Mouse (Mus musculus) olfactory bulb, adult 2 months (tissue): ENCODE data around the gene Mtrex. TPM values are rescaled to one million over a fixed set of nuclear protein-coding genes. Genes with fewer than 3 reads are reported as not detected.

Experiments used
- H3K27ac ChIP-seq: fragments of 200-500 bp; 2 replicates; pipeline ENCODE4 v1.5.1; 2012; ENCODE audit warnings: low read depth, low read length; ENCODE audit not compliant: insufficient read depth
- H3K4me1 ChIP-seq: fragments of 200-500 bp; 2 replicates; pipeline ENCODE4 v1.6.1; 2012; ENCODE audit warnings: low read length; ENCODE audit not compliant: control insufficient read depth, insufficient read depth
- H3K4me3 ChIP-seq: fragments of 200-500 bp; 2 replicates; pipeline ENCODE4 v1.5.1; 2012; ENCODE audit warnings: mild to moderate bottlenecking, low read depth, low read length, moderate library complexity; ENCODE audit not compliant: insufficient read depth
- CTCF ChIP-seq: fragments of 200-500 bp; IDR thresholded peaks from 2 replicates; pipeline ENCODE4 v1.5.1; 2012; ENCODE audit warnings: low read depth, mild to moderate bottlenecking, low read length, moderate library complexity; ENCODE audit not compliant: insufficient read depth
- POLR2A ChIP-seq: fragments of 200-500 bp; IDR thresholded peaks from 2 replicates; pipeline ENCODE4 v1.6.1; 2012; ENCODE audit warnings: mild to moderate bottlenecking, low read depth, low read length, moderate library complexity; ENCODE audit not compliant: insufficient read depth
- WGBS: fragments of 180-500 bp; shearing (Covaris S2); methylation state at CpG from one replicate; pipeline ENCODE4 v1.1.7; 2018; 5-methylcytosine and 5-hydroxymethylcytosine counted together
- polyA plus RNA-seq: library from polyadenylated mRNA; stranded (reverse); fragments of >200 nt; gene quantifications from 2 replicates; pipeline ENCODE4 v1.2.4, GENCODE M21; 2012; ENCODE audit warnings: low replicate concordance; ENCODE audit not compliant: missing spikeins, insufficient read depth, insufficient read length

Gene Mtrex
- polyA plus RNA-seq, 1 experiment, result not detected

DNA sequence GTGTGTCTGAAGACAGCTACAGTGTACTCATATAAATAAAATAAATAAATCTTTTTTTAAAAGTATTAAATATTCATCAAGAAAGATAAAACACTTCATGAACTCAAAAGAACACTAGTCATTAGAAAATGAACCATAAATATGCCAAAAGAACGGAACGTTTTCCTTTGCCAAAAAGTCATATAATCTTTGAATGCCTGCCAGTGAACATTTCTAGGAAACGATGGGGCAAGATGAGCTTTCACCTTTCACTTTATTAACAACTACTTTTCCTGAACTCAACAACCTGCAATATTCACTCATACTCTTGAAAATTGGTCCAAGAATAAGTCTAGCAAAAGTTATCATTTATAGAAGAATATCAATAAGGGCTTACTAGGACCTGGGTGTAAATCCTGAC is 25.0 kb downstream of the Mtrex start:
- no peaks in the 10 kb centered on the region for H3K4me1 ChIP-seq
- no peak overlapping the region for H3K27ac ChIP-seq
- H3K4me3 ChIP-seq, result no peak overlapping the region
- 84% methylated on average over 3 of the region's 3 CpGs for WGBS
- TF ChIP-seq CTCF (no peak), POLR2A (no peak)

DNA sequence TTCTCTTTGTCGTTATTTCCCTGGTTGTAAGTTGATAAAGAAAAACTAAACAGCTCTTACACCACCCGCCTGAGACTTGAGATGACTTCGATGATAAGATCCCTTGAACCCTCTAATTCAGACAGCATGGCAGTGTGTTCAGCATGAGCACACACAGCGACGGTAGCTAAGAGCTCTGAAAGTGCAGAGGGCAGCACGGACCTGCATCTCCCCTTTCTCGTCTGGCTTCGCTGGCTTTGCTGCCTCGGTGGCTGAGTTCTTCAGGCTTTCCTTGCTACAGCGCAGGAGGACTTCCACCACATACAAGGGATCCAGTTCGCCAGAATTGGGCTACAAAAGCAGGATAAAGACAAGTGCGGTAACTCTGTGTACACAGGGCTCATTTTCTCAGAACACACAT is 40.0 kb downstream of the Mtrex start:
- no peak for TF ChIP-seq CTCF
- TF ChIP-seq POLR2A, result no peak
- H3K4me1 ChIP-seq, result no peaks in the 10 kb centered on the region
- WGBS, result 94% methylated on average over 12 of the region's 12 CpGs
- no peak overlapping the region for H3K27ac ChIP-seq
- no peak overlapping the region for H3K4me3 ChIP-seq

DNA sequence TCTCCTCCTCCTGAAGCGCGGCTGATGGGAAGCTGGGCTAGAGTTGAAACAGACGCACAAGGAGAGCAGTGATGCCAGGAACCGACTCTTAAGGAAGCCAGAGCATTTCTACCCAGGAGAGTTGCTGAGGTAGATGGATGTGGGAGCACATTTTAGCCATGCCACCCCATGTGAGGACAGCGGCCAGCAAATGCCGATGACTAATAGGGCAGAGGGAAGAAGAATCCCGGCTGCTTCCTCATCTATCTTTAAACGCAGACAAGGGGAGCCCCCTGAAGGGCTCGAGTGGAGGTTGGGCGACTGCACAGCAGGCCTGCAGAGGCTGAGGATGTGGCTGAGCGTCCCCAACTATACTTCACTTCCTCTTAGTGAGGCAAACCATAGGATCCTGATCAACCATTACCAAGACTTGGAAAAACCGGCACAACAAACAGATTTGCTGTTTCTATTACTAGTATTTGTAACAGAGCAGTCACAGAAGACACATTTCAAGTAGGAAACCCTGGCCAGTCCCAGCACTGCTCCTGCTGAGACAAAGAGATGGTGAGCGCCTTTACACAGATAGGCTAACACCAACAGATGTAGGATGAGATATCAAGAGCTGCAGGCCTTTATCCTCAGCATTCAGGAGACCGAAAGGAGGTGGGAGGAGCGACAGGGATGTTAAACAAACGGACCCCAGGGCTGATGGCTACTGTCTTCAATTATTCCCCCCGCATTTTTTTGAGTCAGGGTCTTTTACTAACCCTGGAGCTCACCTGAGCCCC is 55.5 kb downstream of the Mtrex start:
- 76% methylated on average over 17 of the region's 17 CpGs for WGBS

DNA sequence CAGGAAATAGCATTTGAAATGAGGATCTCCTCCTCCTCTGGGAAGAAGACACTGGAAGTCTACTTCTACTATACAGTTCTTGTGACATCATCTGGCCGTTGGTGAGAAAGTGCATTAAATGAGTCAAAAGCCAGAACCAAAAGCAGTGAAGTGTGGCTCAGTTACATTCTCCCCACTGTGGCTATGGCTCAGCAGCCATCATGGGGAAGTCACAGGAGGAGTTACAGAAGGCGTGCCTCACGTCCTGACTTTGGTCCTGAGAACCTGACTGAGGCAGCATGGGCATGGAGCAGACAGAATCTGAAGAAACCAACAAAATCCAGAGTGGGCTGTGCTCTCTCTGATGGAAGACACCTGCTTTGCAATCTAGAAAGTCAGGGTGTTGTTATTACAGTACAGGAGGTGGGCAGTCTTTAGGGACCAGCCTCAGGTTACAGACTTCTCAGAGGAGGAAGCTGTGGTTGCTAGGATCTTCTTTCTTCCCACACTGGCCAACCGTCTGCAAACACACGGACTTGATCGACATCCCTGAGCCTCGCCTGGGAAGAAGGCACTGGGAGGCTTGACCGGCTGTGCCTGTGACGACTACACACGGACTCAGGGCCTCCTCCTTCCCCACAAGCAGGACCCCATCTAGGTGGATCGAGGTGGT is 57.0 kb downstream of the Mtrex start:
- Histone ChIP-seq H3K27ac (no peak overlapping the region), H3K4me1 (no peaks in the 10 kb centered on the region), H3K4me3 (no peak overlapping the region)
- no peak for TF ChIP-seq CTCF
- TF ChIP-seq POLR2A, result no peak
- WGBS, result 89% methylated on average over 11 of the region's 11 CpGs

More for the DNA sequence above, 55.5 kb downstream of the Mtrex start:
- no peak overlapping the region for H3K27ac ChIP-seq
- TF ChIP-seq CTCF (no peak), POLR2A (no peak)
- H3K4me1 ChIP-seq, result no peaks in the 10 kb centered on the region
- H3K4me3 ChIP-seq, result no peak overlapping the region

DNA sequence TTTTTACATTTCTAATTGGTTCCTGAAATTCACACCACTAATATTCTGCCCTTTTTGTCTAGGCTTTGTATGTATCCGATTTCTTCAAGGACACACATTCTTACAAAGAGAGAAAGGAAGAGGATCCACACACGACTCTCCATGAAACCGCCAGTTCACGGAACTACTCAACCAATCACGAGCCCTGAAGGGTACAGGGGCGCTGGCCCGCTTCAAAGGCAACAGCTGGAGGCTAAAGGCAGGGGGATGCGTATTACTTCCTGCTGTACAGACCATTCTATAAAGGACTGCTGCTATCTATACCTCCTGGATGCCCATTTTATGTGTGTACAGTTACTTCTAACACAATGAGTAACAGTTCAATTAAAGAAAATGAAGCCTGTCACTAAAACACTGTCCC is 59.8 kb downstream of the Mtrex start:
- Histone ChIP-seq H3K4me1 (no peaks in the 10 kb centered on the region), H3K27ac (no peak overlapping the region), H3K4me3 (no peak overlapping the region)
- WGBS, result 91% methylated on average over 8 of the region's 8 CpGs
- no peak for TF ChIP-seq CTCF
- TF ChIP-seq POLR2A, result no peak

DNA sequence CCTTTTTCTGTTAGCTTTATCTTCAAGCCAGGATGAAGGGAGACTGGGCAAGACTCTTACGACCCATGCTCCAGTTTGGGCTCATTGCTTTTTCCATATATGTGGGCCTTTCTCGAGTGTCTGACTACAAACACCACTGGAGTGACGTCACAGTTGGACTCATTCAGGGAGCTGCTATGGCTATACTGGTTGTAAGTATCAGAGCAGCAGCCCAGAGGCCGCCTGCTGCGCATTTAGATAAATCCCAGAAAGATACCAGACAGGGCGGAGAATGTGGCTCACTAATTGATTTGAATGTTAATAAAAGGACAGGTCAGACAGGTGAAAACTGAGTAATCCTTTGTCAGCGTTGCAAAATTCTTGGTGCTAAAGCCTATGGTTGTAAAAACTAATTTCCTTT is 60.4 kb downstream of the Mtrex start:
- H3K27ac ChIP-seq, result no peak overlapping the region
- no peak for TF ChIP-seq POLR2A
- peaks cover 2% of the 10 kb centered on the region; the same call in 1 of the 2 replicates for H3K4me1 ChIP-seq
- WGBS, result 90% methylated on average over 7 of the region's 7 CpGs
- H3K4me3 ChIP-seq, result no peak overlapping the region

DNA sequence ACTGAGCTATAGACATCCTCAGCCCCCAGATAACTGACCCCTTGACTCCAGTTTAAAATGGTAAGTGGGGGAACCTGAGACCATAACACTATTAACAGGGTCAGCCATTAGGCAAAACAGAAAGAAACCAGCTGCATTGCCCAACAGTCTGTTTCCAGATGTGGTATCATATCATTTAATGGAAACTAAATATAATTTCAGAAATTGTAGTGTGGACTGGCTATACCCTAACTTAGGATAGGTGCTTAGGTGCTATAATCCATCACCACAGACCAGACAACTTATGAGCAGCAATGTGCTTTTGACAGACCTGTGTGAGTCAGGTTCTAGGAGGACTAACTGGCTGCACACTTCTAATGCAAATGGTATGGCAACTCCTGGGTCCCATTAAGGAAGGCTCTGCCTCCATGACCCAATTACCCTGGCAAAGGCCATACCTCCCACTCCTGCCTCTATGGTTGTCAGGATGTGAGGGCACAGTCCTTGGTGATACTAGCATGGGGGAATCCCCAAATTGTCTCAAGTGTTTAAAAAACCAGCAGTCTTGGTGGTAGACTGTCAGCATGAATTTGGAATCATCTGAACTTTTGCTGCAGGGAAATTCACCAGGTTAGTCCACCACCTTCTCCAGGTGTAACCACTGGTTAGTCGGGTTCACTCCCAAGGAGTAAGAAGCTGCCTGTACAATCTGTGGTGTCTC is 64.1 kb downstream of the Mtrex start:
- TF ChIP-seq CTCF (no peak), POLR2A (no peak)
- WGBS, result 97% methylated on average over 1 of the region's 1 CpGs
- H3K4me1 ChIP-seq, result peaks cover 2% of the 10 kb centered on the region; the same call in 1 of the 2 replicates
- H3K4me3 ChIP-seq, result no peak overlapping the region
- no peak overlapping the region for H3K27ac ChIP-seq

DNA sequence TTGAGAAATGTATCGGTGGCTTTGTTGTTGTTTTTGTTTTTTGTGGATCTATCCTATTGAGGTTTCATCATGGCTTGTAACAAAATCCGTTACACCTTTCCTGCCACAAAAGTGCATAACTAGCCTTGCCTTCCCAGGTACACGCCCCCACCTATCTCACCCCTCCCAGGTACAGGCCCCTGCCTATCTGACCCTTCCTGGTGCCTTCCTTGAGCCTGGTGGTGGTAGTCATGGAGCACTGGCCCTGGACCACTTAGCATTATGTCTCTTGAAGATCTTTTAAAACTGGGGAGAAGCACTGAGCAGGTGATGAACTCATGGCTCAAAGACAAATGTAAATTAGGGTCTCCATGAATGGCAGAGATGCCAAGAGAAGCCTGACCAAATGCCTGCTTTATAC is 64.9 kb downstream of the Mtrex start:
- TF ChIP-seq CTCF (no peak), POLR2A (no peak)
- H3K27ac ChIP-seq, result no peak overlapping the region
- WGBS, result 57% methylated on average over 3 of the region's 3 CpGs
- H3K4me3 ChIP-seq, result no peak overlapping the region
- H3K4me1 ChIP-seq, result peaks cover 2% of the 10 kb centered on the region; the same call in 1 of the 2 replicates

DNA sequence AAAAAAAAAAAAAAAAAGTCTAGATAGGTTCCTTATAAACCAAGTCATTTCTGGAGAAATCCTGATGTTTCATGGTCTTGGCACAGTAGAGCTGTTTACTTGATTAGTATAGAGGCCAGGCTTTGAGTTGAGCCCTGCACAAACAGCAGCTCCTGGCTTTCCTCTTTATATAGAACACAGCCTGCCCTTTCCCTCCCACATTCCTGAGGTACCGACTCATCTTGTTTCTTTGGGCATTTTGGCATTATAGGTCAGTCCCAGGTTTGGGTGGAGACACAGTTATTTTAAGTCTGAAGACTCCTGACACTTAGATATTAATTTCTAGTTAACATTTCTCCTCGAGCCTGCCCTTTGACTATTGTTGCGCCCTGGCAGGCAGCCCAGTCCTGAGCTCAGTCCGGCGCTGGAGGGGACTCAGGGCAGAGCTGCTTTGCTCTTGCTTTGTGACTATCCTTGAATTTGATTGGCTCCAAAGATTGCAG is 65.3 kb downstream of the Mtrex start:
- TF ChIP-seq POLR2A, result no peak
- TF ChIP-seq CTCF, result no peak
- H3K27ac ChIP-seq, result no peak overlapping the region
- H3K4me1 ChIP-seq, result peaks cover 2% of the 10 kb centered on the region; the same call in 1 of the 2 replicates
- 31% methylated on average over 5 of the region's 5 CpGs for WGBS
- no peak overlapping the region for H3K4me3 ChIP-seq
